Mouse (Mus musculus): ENCODE results near the gene Usp43.

The Usp43 gene

DNA sequence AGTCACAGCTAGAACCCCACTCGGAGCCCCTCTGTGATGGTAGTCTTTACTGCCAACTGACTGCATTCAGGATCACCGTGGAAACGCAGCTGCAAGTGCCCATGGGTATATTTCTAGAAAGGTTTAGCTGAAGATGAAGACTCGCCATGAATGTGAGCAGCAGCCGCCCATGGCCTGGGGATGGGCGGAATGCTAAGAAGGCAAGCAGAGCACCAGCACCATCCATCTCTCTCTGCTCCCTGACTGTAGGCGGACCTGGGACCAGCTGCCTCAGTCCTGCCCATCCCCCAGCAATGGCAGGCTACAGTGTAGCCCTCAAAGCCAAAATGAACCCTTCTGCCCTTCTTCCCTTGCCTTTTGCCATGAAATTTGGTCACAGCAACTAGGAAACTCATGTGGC is 26.3 kb downstream of the Usp43 start:
- DNase-seq: no peak

DNA sequence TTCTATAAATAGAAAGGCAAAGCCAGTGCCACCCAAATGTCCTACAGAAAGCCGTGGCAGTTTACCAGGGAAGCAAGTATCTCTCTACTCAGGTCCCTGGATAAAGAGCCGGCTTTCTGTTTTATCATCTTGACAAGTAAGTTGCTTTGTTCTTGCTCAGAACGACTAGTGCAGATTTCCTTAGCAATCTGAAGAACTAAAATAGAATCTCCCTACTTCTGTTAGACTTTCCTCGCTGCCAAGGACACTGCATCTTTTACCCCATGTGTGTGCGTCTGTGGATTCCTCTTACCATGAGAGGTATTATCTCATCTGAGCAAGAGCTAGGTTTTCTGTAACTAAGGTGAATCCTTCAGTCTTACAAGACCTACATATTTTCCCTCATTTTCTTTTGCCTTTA is 33.4 kb downstream of the Usp43 start:
- no peak for DNase-seq

- DNase-seq: no peak
Observed at GRCm38 (mm10) chr11:67885921-67886320, 36.0 kb downstream of the Usp43 start.

DNA sequence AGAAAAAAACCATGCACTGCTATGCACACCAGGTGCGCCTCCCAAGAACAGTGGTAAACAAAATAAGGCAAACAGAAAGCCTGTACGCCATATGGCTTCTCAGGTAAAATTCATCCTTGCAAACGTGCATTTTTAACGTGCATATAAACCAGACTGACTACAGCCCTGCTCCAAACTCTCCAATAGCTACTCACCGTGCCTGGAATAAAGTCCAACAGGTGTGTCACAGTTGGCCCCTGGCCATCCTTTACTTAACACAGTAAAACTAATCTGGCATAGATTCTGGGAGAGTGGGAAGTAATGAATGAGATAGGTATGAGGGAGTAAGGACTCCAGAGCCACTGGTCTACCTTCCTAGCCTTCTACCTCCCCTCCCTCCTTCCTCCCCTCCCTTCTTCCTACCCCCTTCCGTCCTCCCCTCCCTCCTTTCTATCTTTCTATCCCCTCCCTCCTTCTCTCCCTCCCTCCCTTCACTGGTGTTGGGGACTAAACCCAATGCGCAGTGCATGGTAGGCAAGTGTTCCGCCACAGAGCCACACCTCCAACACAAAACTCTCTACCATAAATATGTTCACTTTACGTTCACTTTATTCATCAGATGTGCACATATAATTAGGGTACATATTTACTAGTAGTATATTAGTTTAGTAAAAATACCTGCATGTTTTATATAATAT is 56.3 kb downstream of the Usp43 start:
- DNase-seq: no peak

- no peak for DNase-seq
Observed at GRCm38 (mm10) chr11:67865100-67865499, 56.9 kb downstream of the Usp43 start.

- DNase-seq: peak; percentile 11
Observed at GRCm38 (mm10) chr11:67861399-67861838, 60.5 kb downstream of the Usp43 start.

GRCm38 (mm10) chr11:67860743-67861398 is 61.1 kb downstream of the Usp43 start:
- no peak for DNase-seq

GRCm38 (mm10) chr11:67858518-67858917 is 63.4 kb downstream of the Usp43 start:
- no peak for DNase-seq

- peak; percentile 78 for DNase-seq
Observed at GRCm38 (mm10) chr11:67855035-67855434, 66.9 kb downstream of the Usp43 start.

- peak; percentile 30 for DNase-seq
Observed at GRCm38 (mm10) chr11:67853996-67854395, 68.0 kb downstream of the Usp43 start.

DNA sequence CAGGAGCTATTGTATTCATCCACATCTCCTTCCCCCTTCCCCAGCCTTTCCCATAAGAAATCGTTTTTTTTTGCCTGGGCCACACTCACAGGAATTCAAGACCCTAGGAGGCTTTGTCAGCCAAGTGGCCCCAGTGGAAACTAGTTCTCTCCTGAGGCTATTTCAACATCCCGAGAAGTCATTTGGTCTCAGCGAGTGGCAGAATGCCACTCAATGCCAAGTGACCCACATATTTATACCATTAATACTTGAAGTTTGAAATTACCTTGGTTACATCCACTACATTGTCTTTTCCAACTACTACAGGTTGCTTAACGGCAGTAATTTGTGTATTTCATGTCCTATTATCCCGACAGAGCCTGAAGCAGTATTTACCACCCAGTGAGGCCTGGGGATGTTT is 70.2 kb downstream of the Usp43 start:
- DNase-seq: no peak

DNA sequence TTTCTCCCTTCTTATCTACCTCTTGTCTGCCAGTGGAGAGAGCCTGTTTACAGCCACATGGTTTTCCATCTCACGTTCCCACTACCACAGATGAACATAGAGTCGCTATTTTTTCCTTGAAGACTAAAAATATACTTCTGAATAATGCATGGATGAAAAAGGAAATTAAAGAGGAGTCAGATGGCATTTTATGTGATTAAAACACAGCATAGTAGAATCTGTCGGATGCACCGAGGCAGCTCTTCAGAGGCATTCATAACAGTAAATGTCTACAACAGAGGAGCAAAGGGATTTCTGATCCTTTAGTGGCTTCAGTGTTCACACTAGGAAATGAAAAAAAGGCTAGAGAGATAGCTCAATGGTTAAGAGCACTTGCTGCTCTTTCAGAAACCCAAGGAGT is 76.8 kb downstream of the Usp43 start:
- DNase-seq: no peak

- DNase-seq: no peak
Observed at GRCm38 (mm10) chr11:67839810-67840209, 82.1 kb downstream of the Usp43 start.

- peak; percentile 42 for DNase-seq
Observed at GRCm38 (mm10) chr11:67835408-67836078, 86.4 kb downstream of the Usp43 start.

DNA sequence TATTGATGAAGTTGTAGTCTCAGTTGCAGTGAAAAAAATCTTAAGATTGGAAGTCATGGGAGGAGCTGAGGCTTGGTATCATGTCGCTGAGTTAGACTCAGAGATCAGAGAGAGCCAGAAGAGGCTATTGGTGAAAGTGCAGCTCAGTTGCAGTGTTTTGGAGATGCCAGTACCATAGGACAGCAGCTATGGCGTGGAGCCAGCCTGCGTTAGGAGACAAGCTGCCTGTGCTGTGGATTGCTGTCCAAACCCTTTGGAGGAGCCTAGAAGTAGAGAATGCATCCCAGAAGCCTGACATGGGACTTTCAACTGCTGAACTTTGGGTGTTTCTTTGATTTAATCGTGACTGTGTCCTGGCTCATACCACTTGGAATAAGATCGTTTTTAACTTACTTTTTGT is 90.1 kb downstream of the Usp43 start:
- peak; percentile 54 for DNase-seq

DNA sequence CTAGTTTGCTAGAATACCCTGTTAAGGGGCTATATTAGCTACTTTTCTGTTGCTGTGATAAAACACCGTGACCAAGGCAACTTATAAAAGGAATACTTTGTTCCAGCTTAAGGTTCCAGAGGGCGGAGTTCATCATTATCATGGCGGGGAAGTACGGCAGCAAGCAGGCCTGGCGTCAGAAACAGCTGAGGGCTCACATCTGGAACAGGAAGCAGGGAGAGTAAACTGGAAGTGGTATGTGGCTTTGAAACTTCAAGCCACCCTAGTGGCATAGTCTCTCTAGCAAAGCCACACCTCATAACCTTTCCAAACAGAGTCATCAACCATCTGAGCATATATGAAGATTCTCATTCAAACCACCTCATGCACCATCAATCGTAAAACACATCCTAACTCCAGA is 92.4 kb downstream of the Usp43 start:
- DNase-seq: no peak

GRCm38 (mm10) chr11:67828360-67829059 is 93.4 kb downstream of the Usp43 start:
- DNase-seq: peak; percentile 81

DNA sequence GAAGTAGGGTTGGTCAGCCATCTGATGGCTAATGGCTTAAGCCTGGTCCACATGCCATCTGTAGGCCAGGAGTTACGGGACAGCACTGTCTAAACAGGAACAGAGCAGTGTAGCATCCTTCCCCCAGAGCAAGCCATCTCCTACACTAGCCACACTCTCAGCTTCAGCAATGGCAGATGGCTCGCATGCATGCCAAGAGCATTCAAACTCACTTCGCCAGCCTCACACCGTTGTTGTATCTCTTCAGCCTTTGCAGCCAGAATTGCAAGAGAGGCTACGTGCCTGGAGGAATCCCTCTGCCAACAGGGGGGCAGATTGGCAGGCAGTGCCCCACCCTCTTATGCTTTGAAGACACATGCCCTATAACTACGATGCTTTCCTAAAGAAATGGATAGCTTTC is 100.4 kb downstream of the Usp43 start:
- no peak for DNase-seq

DNA sequence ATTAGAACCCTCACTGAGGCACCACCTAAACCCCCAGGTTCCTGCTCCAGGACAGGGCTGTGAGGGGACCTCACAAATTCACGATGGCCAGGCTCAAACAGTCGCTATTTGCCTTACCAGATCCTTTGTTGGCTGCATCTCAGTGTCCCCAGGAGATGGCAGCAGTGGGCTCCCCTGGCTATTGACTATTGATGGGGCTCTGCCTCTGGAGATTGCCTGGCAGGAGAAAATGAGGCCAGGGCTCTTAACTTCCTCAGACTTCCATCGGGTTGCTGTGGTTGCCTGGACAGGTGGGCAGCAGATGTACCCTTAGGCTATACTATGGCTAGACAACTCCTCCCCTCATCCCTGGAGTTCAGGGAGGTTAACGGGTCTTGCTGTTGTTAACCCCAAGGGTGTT is 101.7 kb downstream of the Usp43 start:
- DNase-seq: peak; percentile 81

- peak; percentile 65 for DNase-seq
Observed at GRCm38 (mm10) chr11:67819604-67820003, 102.3 kb downstream of the Usp43 start.

DNA sequence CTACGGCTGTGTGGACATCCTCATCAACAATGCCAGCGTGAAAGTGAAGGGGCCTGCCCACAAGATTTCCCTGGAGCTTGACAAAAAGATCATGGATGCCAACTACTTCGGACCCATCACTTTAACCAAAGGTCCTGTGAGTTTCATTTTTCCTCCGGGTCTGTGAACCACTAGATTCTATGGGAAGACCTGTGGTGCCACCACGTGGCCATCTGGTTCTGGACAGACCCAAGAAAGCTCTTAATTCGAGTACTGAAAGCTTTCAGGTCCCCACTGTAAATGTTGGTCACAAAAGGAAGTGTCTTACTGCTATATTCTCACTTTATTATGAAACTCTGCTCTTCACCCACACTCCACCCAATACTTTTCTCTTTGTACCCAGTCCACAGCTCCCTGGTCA is 110.4 kb downstream of the Usp43 start:
- peak; percentile 49 for DNase-seq

DNA sequence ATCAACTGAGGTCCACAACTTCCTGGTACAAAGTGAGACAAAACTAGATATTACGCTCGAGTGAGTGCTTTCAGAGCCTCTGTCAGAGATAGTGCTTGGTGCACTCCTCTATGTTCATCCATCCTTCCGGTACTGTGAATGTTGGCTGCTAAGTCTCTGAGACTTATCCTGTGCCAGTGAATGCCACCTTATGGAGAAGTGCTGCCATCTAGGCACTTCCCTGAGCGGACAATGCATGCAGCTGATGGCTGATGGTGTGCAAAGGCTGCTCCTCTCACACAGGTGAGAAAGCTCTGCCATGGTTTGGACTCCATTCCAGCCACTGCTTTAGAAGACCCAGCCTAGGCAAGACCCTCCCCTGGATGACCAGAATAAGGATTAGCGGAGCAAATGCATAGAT is 113.9 kb downstream of the Usp43 start:
- DNase-seq: no peak

DNA sequence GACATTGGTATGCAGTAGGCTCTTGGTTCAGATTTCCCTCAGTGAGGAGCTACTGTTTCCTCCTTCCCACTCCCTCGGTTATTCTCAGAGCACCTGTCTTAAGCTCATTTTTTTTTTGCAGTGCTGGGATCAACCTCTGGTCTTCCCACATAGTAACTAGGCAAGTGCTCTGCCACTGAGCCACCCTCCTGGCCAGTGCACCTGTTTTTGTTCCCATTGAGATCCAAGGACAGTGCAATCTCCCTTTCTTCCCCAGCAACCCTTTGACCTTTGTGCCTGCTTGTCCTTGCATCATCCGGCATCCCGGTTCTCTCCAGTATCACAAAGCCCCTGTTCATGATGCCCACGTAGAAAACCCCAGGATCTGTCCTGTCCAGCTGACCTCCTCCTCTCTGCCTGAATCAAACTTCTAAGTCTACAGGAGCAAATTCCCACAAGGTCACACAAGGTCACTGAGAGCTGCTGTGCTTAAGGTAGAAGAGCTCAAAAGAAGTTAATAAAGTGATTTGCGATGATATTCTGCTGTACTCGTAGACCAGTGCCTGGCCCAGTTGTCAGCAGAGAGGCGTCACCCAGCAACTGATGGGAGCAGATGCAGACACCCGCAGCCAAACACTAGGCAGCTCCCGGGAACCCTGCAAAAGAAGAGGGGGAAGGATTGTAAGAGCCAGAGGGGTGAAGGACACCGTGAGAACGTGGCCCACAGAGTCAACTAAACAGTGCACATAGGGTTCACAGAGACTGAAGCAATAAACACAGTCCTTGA is 114.9 kb downstream of the Usp43 start:
- DNase-seq: no peak
